Mouse (Mus musculus) lung, postnatal 10 days (tissue): ENCODE results near the gene Gm14819.
"Not testable (repeated sequence)": the region's sequence is repeated elsewhere in the genome, so short reads cannot be mapped to it uniquely, and the experiment has no call there.

Source experiments
- DNase-seq: peaks from one replicate; pipeline ENCODE4 v3.0.0; 2021

The Gm14819 gene

DNA sequence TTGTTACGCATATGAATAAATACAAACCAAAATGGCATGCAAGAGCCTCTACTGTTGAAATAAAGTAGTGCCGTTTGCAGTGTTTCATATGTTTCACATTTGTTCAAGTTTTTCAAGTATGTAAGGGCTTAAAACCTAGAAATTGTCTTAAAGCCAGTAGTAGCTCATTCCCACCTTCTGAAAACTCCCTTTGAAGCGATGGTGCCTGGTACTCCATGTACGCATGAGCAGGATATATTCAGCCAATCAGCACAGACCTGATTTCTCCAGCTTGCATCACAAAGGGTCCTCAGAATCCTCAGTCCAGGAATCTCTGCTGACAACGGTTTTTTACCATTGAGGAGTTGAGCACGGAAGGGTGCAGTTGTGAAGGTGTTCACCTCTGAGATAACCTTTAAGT is at the start of gene Gm14819:
Gm14819 (plus strand) TSS at position 301 of the 400 bp plus-strand sequence.
- DNase-seq, result not testable (repeated sequence)
